Mouse (Mus musculus) left cerebral cortex, adult 18-20 months (tissue): Measurements from ENCODE around the gene Doc2b. TPM values are rescaled to one million over a fixed set of nuclear protein-coding genes. Genes with fewer than 3 reads are reported as not detected.
"Not testable (repeated sequence)": the region's sequence is repeated elsewhere in the genome, so short reads cannot be mapped to it uniquely, and the experiment has no call there.

ENCODE experiments used
- DNase-seq, 2 experiments: peaks; one replicate each; pipeline ENCODE4 v3.0.0; 2021 to 2022; ENCODE audit warnings: low spot score in 2 of 2, mixed read lengths in 1 of 2
- total RNA-seq, 2 experiments: library from RNA; stranded (reverse); gene quantifications; 2 replicates each; pipeline ENCODE4 v1.2.3; 2021

The Doc2b gene
- total RNA-seq, 2 experiments from 2014 or later, result 18.9 to 23.4 TPM

DNA sequence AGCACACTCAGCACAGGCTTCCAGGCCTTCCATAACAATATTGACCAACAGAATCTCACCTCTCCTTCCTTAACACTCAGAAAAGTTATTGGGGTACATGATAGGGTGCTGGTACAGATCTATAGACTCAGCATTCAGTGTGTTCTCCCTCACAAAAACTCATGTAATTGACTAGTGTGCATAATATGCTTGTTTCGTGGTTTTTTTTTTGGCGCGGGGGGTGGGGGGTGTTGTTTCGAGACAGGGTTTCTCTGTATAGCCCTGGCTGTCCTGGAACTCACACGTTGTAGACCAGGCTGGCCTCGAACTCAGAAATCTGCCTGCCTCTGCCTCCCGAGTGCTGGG is 57.4 kb downstream of the Doc2b start:
- DNase-seq, result no peak

DNA sequence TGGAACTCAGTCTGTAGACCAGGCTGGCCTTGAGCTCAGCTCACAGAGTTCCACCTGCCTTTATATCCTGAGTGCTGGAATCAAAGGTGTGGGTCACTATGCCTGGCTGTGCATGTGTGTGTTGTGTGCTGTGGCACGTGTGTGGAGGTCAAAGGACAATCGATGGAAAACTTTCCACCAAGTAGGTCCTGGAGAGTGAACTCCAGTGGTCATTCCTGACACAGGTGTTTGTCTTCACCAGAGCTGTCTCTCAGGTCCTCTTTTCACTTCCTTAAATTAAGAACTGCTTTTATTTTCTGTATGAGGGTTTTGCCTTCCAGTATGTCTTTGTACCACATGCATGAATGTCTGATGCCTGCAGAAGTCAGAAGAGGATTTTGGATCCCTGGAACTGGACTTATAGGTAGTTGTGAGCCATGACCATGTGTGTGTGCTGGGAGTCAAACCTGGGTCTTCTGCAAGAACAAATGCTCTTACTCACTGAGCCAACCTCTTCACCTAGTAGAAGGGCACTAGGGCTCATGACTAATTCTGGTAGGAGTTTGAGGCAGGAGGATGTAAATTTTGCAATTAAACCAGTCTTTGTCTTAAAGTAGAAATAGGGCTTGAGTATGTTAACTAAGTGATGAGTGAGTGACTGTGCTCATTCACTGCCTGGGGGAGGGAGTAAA is 57.9 kb downstream of the Doc2b start:
- no peak for DNase-seq

DNA sequence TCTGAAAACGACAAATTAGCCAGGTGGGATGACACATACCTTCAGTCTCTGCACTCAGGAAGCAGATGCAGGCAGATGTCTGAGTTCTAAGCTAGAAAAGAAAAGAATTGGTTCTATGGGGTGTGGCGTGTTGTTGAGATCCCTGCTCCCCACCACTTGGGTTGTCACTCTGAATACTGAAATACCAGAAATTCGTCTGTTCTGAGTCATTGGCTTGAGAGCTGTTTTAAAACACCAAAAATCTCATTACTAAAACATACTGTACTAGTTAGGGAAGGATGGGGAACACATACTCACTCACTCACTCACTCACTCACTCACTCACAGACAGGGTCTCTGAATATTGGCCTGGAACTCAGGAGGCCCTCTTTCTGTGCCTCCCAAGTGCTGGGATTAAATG is 58.9 kb downstream of the Doc2b start:
- DNase-seq, result no peak

DNA sequence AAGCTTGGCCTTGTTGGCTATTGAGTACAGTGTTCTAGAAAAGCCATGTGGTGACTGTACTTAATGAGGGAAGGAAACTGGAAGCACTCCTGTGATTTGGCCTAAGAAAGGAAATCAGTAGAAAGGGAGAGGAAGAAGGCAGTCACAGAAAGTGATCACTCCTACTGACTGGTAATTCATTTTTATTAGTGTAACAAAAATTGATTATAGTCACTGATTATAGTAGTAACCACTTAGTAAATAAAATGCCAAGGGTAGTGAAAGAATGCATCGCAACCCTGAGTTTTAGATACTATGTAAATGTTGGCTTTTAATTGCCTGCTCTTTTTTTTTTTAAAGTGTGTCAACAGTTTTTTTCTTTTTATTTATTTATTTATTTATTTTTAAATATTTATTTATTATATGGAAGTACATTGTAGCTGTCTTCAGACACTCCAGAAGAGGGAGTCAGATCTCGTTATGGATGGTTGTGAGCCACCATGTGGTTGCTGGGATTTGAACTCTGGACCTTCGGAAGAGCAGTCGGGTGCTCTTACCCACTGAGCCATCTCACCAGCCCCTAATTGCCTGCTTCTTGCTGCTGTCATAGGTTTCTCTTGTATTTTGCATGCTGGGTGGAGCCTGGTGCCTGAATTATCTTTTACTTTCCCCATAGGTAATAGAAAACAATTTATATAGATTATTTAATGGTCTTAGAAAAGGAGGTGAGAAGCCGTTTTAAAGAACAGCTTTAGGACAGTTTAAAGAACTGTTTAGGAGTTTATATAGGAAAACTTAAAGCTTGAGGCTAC is 60.2 kb downstream of the Doc2b start:
- DNase-seq, result no peak

DNA sequence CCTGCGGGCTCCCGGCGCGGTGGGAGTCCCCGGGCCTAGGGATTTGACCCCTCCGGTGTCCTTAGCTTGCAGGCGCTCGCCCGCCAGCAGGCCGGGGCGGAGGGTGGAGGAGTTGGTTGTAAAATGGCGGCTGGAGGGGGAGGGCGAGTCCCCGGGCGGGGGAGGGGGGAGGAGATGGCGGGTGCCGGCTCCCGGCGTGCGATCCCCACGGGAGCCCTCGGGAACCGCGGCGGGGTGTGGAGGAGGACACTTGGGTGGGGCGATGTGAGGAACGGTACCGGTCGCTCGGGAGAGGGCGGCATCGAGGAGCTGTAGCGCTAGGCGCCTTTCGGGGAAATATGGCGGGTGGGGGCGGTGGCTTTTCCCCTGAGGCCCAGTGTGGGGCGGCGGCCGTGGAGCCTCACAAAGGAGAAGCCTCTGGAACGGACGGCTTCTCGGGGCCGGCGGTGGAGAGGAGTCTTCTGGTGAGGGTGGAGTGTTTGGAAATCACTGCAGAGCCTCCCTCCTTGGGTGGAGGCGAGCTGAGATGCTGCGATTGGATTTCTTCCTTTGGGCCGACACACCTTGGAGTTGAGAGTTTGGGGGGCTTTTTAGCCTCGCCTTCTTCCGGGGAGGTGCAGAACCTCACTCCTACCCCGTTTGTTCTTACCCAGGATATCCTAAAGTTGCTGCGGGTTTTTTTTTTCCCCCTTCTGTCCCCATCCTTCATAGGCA is 62.5 kb downstream of the Doc2b start:
- peak; percentile 59 to 72 for DNase-seq

DNA sequence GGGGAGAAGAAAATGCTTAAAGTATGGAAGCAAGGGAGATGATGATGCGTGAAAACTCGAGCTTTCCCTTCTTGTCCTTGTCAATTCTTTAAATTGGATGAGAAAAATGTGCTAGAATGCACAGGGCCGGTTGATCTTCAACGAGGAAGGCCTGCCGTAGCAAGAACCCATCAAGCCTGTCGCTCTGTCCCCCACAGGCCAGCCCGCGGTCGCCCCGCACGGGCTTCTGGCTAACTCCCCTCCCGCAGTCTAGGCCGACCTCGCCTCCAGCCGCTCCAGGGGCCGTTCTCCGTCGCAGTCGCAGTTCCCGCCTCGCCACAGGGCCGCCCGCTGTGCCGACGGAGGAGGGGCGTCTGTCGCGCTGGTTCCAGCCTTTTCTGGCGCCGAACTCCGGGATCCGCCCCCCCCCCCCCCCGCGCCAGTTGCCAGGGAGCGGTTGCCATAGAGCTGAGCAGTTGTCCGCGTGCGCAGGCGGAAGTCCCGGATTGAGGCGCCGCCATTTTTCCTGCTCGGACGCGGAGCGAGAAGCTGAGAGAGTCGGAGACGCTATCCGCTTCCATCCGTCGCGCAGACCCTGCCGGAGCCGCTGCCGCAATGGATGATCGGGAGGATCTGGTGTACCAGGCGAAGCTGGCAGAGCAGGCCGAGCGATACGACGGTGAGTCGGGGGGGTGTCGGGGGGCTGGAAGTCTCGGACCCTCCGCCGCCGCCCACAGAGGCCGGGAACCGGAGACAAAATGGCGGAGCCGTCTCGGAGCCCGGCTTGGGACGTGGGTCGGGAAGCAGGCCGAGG is 63.2 kb downstream of the Doc2b start, which contains the start of gene Ywhae:
Ywhae (plus strand) TSS at position 436 of the 793 bp plus-strand sequence.
- peak; percentile 91 to 93 for DNase-seq

DNA sequence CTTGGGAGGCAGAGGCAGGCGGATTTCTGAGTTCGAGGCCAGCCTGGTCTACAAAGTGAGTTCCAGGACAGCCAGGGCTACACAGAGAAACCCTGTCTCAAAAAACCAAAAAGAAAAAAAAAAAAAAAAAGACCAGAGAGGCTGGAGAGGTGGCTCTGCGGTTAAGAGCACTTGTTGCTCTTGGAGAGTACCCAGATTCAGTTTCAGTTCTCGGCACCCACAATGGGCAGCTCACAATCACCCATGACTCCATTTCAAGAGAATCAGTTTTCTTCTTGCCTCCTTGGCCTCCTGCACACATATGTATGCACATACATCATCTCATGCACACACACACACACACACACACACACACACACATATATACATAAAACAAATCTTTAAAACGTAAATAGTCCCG is 68.2 kb downstream of the Doc2b start:
- not testable (repeated sequence) for DNase-seq

DNA sequence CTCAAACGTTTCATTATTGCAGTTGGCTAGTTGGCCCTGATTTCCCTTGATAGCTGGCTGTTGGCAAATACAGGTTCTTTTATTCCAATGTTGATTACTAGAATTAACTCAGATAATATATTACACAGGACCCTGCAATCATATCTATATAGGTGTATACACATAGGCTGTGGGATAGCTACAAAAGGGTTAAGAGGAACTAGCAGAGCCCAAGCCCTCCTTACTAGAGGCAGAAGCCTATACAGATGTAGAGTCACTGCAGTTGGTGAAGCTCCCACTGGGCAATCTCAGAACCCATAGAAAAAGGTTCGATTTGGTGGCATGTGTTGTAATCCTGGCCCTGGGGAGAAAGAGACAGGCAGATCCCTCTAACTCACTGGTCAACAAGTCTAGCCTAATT is 68.7 kb downstream of the Doc2b start:
- DNase-seq, result no peak

DNA sequence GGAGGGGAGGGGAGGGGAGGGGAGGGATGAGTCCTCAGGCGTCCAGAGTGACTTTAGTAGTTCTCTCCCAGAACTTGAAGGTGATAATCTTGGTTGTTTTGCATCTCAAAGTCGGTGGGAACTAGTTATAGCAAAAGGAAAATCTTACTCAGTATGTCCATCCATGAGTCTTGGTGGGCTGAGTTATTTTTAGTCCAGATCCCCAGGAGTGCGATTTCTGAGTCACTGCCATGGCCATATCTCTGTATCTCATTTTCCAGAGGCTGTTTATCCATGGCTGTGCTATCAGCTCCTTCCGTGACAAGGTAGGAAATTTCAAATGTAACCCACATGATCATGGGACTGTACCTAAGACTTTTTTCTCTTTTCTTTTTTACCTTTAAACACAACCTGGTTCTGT is 73.5 kb downstream of the Doc2b start:
- DNase-seq, result no peak

Other genes with a start within 250 kb of the Doc2b start
- 100 to 1,000 TPM; 330 to 343 TPM for gene Pitpna, start 208.0 kb downstream of the Doc2b start, total RNA-seq
- 10 to 100 TPM; 36.1 to 36.6 TPM for gene Inpp5k, start 165.1 kb downstream of the Doc2b start, total RNA-seq
- 10 to 100 TPM; 20.9 to 25.1 TPM for gene Myo1c, start 145.5 kb downstream of the Doc2b start, total RNA-seq
- 100 to 1,000 TPM; 126 to 132 TPM for gene Crk, start 116.8 kb downstream of the Doc2b start, total RNA-seq
- gene Ywhae, start 63.2 kb downstream of the Doc2b start, total RNA-seq, result 1,000 to 10,000 TPM in 1 of 2 experiments, 100 to 1,000 TPM in 1; 948 to 1,014 TPM
- gene Rph3al, start 142.4 kb upstream of the Doc2b start, total RNA-seq, result 1 to 10 TPM; 1.9 to 2.7 TPM
- gene 1700016K19Rik, start 203.9 kb upstream of the Doc2b start, total RNA-seq, result 1 to 10 TPM; 2.3 to 4.8 TPM
- 1 to 10 TPM; 7.9 to 8.4 TPM for gene Rflnb, start 231.7 kb upstream of the Doc2b start, total RNA-seq